Mouse (Mus musculus) heart, adult 2 months (tissue): Measurements from ENCODE around the gene Rnase2b. TPM values are rescaled to one million over a fixed set of nuclear protein-coding genes. Genes with fewer than 3 reads are reported as not detected.
"Not testable (repeated sequence)": the region's sequence is repeated elsewhere in the genome, so short reads cannot be mapped to it uniquely, and the experiment has no call there.

Source experiments
- DNase-seq, 2 experiments: peaks; one replicate each; pipeline ENCODE4 v3.0.0; 2021
- H3K27ac ChIP-seq: fragments of 200-600 bp; 2 replicates; pipeline ENCODE4 v1.8.1; 2022
- H3K27me3 ChIP-seq: fragments of 200-500 bp; 2 replicates; pipeline ENCODE4 v1.6.1; 2012; ENCODE audit warnings: mild to moderate bottlenecking, low read length, inconsistent platforms, mixed read lengths; ENCODE audit not compliant: control insufficient read depth, insufficient read depth
- H3K36me3 ChIP-seq: fragments of 200-500 bp; 2 replicates; pipeline ENCODE4 v1.6.1; 2012; ENCODE audit warnings: low read length, inconsistent platforms; ENCODE audit not compliant: control insufficient read depth, insufficient read depth
- H3K4me1 ChIP-seq: fragments of 200-500 bp; 2 replicates; pipeline ENCODE4 v1.6.1; 2011; ENCODE audit warnings: low read length; ENCODE audit not compliant: control insufficient read depth, insufficient read depth
- H3K4me3 ChIP-seq: fragments of 200-600 bp; 2 replicates; pipeline ENCODE4 v1.8.1; 2022
- H3K79me2 ChIP-seq: fragments of 200-500 bp; replicated peaks from 2 replicates; pipeline ENCODE4 v1.6.1; 2012; ENCODE audit warnings: mild to moderate bottlenecking, inconsistent platforms, low read length, moderate library complexity, mixed read lengths; ENCODE audit not compliant: control insufficient read depth, insufficient read depth
- H3K9ac ChIP-seq: fragments of 200-500 bp; 2 replicates; pipeline ENCODE4 v1.6.1; 2012; ENCODE audit warnings: low read depth, mild to moderate bottlenecking, control low read depth, inconsistent platforms, low read length, mixed read lengths
- CTCF ChIP-seq: fragments of 200-600 bp; IDR thresholded peaks from 2 replicates; pipeline ENCODE4 v1.8.1; 2022; ENCODE audit warnings: antibody characterized with exemption, mild to moderate bottlenecking, moderate library complexity
- EP300 ChIP-seq: fragments of 200-500 bp; IDR thresholded peaks from 2 replicates; pipeline ENCODE4 v1.6.1; 2011; ENCODE audit warnings: low read depth, low read length, control low read depth; ENCODE audit not compliant: insufficient read depth
- POLR2A ChIP-seq: fragments of 200-500 bp; IDR thresholded peaks from 2 replicates; pipeline ENCODE4 v1.6.1; 2011; ENCODE audit warnings: mild to moderate bottlenecking, low read depth, low read length, control low read depth; ENCODE audit not compliant: insufficient read depth
- WGBS: fragments of 180-500 bp; shearing (Covaris S2); methylation state at CpG from one replicate; pipeline ENCODE4 v1.1.7; 2018; 5-methylcytosine and 5-hydroxymethylcytosine counted together
- intact Hi-C: fragments of 180-260 bp; cut with DNase I; formaldehyde crosslinking; loops from one replicate; pipeline ENCODE4 v1.15.1; 2025
- polyA plus RNA-seq: library from polyadenylated mRNA; depleted of rRNA; stranded (reverse); fragments of >200 nt; gene quantifications from 2 replicates; pipeline ENCODE4 v1.2.3, GENCODE M21; 2012
- total RNA-seq, 2 experiments: library from RNA; stranded (reverse); gene quantifications; 2 replicates each; pipeline ENCODE4 v1.2.3; 2021

Gene Rnase2b
- total and polyA plus RNA-seq, 3 experiments, result not detected

GRCm38 (mm10) chr14:51156736-51157068, 5.4 kb upstream of the Rnase2b start:
- Histone ChIP-seq H3K27ac (no peak overlapping the region), H3K79me2 (no peaks in the 10 kb centered on the region), H3K36me3 (no peaks in the 10 kb centered on the region), H3K27me3 (no peaks in the 10 kb centered on the region), H3K4me1 (no peaks in the 10 kb centered on the region), H3K4me3 (no peak overlapping the region), H3K9ac (no peak overlapping the region)
- intact Hi-C loops, result no loop called here
- TF ChIP-seq CTCF (no peak), EP300 (no peak)
- WGBS, result 80% methylated on average over 4 of the region's 4 CpGs
- no peak for DNase-seq

- WGBS, result 94% methylated on average over 1 of the region's 1 CpGs
- intact Hi-C loops, result no loop called here
- H3K79me2 ChIP-seq, result no peaks in the 10 kb centered on the region
- TF ChIP-seq POLR2A, result no peak
- no peak for TF ChIP-seq CTCF
- TF ChIP-seq EP300, result no peak
- no peak overlapping the region for H3K9ac ChIP-seq
- no peaks in the 10 kb centered on the region for H3K27me3 ChIP-seq
- no peak for DNase-seq
- no peak overlapping the region for H3K4me3 ChIP-seq
- H3K4me1 ChIP-seq, result no peaks in the 10 kb centered on the region
- H3K36me3 ChIP-seq, result no peaks in the 10 kb centered on the region
- no peak overlapping the region for H3K27ac ChIP-seq
Observed at GRCm38 (mm10) chr14:51157072-51157471, 5.0 kb upstream of the Rnase2b start.

GRCm38 (mm10) chr14:51163323-51163722, 1.3 kb downstream of the Rnase2b start:
- DNase-seq, H3K36me3 ChIP-seq, H3K27ac ChIP-seq, H3K4me1 ChIP-seq, H3K9ac ChIP-seq, H3K79me2 ChIP-seq, H3K4me3 ChIP-seq, H3K27me3 ChIP-seq: not testable (repeated sequence)
- 62% methylated on average over 6 of the region's 6 CpGs for WGBS
- intact Hi-C loops, result loop anchor here (5.0 kb wide), 1 partner anchor 36 kb away; no protein-coding TSS in a partner anchor

GRCm38 (mm10) chr14:51165435-51165834, 3.4 kb downstream of the Rnase2b start:
- intact Hi-C loops, result no loop called here
- DNase-seq, result no peak
- Histone ChIP-seq H3K79me2 (no peaks in the 10 kb centered on the region), H3K4me3 (no peak overlapping the region), H3K9ac (no peak overlapping the region), H3K4me1 (peaks cover 3% of the 10 kb centered on the region), H3K27ac (no peak overlapping the region), H3K36me3 (no peaks in the 10 kb centered on the region), H3K27me3 (no peaks in the 10 kb centered on the region)
- 93% methylated on average over 1 of the region's 1 CpGs for WGBS
- TF ChIP-seq EP300, result no peak
- TF ChIP-seq CTCF, result no peak
- no peak for TF ChIP-seq POLR2A

GRCm38 (mm10) chr14:51166068-51166467, 4.0 kb downstream of the Rnase2b start:
- Histone ChIP-seq H3K4me3 (no peak overlapping the region), H3K9ac (no peak overlapping the region), H3K4me1 (peaks cover 3% of the 10 kb centered on the region), H3K27me3 (no peaks in the 10 kb centered on the region), H3K27ac (no peak overlapping the region), H3K36me3 (no peaks in the 10 kb centered on the region), H3K79me2 (no peaks in the 10 kb centered on the region)
- TF ChIP-seq CTCF (no peak), EP300 (no peak), POLR2A (no peak)
- DNase-seq, result no peak
- intact Hi-C loops, result no loop called here

- H3K4me1 ChIP-seq, H3K36me3 ChIP-seq, H3K4me3 ChIP-seq, H3K27me3 ChIP-seq, H3K79me2 ChIP-seq, H3K9ac ChIP-seq, H3K27ac ChIP-seq: not testable (repeated sequence)
- DNase-seq, result peak in 1 of 2 experiments; percentile 52
- intact Hi-C loops, result loop anchor here (2.0 kb wide), 1 partner anchor 69 kb away; no protein-coding TSS in a partner anchor
- peak; percentile 80 for TF ChIP-seq CTCF
- WGBS, result 28% methylated on average over 9 of the region's 9 CpGs
Observed at GRCm38 (mm10) chr14:51172095-51172865, 10.2 kb downstream of the Rnase2b start.

GRCm38 (mm10) chr14:51172947-51173346, 10.9 kb downstream of the Rnase2b start:
- not testable (repeated sequence) for H3K27me3 ChIP-seq, H3K4me3 ChIP-seq, H3K27ac ChIP-seq, H3K9ac ChIP-seq, DNase-seq, H3K79me2 ChIP-seq, H3K36me3 ChIP-seq, H3K4me1 ChIP-seq
- WGBS, result 56% methylated on average over 4 of the region's 4 CpGs
- intact Hi-C loops, result loop anchor here (2.0 kb wide), 1 partner anchor 70 kb away; no protein-coding TSS in a partner anchor
